Mouse (Mus musculus) limb, embryonic 11.5 days (tissue): ENCODE results near the gene Slc30a10. TPM values are rescaled to one million over a fixed set of nuclear protein-coding genes. Genes with fewer than 3 reads are reported as not detected.

Experiments
- ATAC-seq: fragments of 200-750 bp; cut with Nextera tagmentation; 2 replicates; pipeline ENCODE4 v1.8.0; 2017; ENCODE audit warnings: low read depth; ENCODE audit not compliant: insufficient number of reproducible peaks, low FRiP score, low TSS enrichment
- DNase-seq: peaks from one replicate; pipeline ENCODE4 v3.0.0-alpha.2; 2015; ENCODE audit warnings: low spot score
- H3K27ac ChIP-seq: fragments of 300-500 bp; sonication (generic); replicated peaks from 2 replicates; pipeline ENCODE4 v1.5.1; 2014; ENCODE audit warnings: low read depth, mild to moderate bottlenecking, low read length
- H3K27me3 ChIP-seq: fragments of 300-500 bp; sonication (generic); 2 replicates; pipeline ENCODE4 v1.6.1; 2014; ENCODE audit warnings: mild to moderate bottlenecking, low read length, mixed read lengths; ENCODE audit not compliant: control insufficient read depth, insufficient read depth
- H3K36me3 ChIP-seq: fragments of 300-500 bp; sonication (generic); 2 replicates; pipeline ENCODE4 v1.6.1; 2014; ENCODE audit warnings: mild to moderate bottlenecking, low read length, moderate library complexity, mixed read lengths; ENCODE audit not compliant: control insufficient read depth, insufficient read depth
- H3K4me1 ChIP-seq: fragments of 300-500 bp; sonication (generic); 2 replicates; pipeline ENCODE4 v1.6.1; 2014; ENCODE audit warnings: low read length, mixed read lengths; ENCODE audit not compliant: control insufficient read depth, insufficient read depth
- H3K4me2 ChIP-seq: fragments of 300-500 bp; sonication (generic); 2 replicates; pipeline ENCODE4 v1.6.1; 2014; ENCODE audit warnings: low read depth, mild to moderate bottlenecking, moderate library complexity; ENCODE audit not compliant: severe bottlenecking
- H3K4me3 ChIP-seq: fragments of 300-500 bp; sonication (generic); 2 replicates; pipeline ENCODE4 v1.5.1; 2014; ENCODE audit warnings: low read depth, low read length
- H3K9ac ChIP-seq: fragments of 300-500 bp; sonication (generic); 2 replicates; pipeline ENCODE4 v1.6.1; 2014; ENCODE audit warnings: mild to moderate bottlenecking, low read length
- H3K9me3 ChIP-seq: fragments of 300-500 bp; sonication (generic); 2 replicates; pipeline ENCODE4 v1.6.1; 2016; ENCODE audit warnings: low read length; ENCODE audit not compliant: control insufficient read depth
- WGBS: fragments of 180-500 bp; shearing (Covaris S2); extraction: QIAGEN DNeasy Blood & Tissue Kit; methylation state at CpG from one replicate; pipeline ENCODE4 v1.1.7; 2014; 5-methylcytosine and 5-hydroxymethylcytosine counted together
- polyA plus RNA-seq: library from polyadenylated mRNA; unstranded; fragments of >200 nt; fragmentation: Nextera tagmentation; extraction: Ambion mirVana; gene quantifications from 2 replicates; pipeline ENCODE4 v1.2.1, GENCODE M21; 2014

The Slc30a10 gene
- polyA plus RNA-seq, 1 experiment from 2014 or later: 0.75 TPM

DNA sequence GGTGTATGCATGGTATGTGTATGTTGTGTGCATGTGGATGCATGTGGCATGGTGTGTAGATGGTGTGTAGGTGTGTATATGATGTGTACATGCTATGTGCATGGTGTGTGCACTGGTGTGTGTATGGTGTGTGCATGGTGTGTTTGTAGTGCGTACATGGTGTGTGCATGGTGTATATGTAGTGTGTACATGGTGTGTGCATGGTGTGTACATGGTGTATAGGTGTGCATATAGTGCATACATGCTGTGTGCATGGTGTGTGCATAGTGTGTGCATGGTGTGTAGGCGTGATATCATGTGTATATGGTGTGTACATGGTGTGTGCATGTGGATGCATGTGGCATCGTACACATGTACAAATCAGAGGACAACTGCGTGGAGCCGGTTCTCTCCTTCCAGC lies 56.7 kb downstream of the Slc30a10 start:
- no peaks in the 10 kb centered on the region for H3K4me1 ChIP-seq
- H3K4me2 ChIP-seq: no peak overlapping the region
- ATAC-seq (no peak), DNase-seq (no peak)
- H3K9me3 ChIP-seq: no peaks in the 10 kb centered on the region
- no peaks in the 10 kb centered on the region for H3K27me3 ChIP-seq
- H3K36me3 ChIP-seq: no peaks in the 10 kb centered on the region
- no peak overlapping the region for H3K9ac ChIP-seq
- H3K4me3 ChIP-seq: no peak overlapping the region
- WGBS: 92% methylated on average over 5 of the region's 5 CpGs
- no peak overlapping the region for H3K27ac ChIP-seq

DNA sequence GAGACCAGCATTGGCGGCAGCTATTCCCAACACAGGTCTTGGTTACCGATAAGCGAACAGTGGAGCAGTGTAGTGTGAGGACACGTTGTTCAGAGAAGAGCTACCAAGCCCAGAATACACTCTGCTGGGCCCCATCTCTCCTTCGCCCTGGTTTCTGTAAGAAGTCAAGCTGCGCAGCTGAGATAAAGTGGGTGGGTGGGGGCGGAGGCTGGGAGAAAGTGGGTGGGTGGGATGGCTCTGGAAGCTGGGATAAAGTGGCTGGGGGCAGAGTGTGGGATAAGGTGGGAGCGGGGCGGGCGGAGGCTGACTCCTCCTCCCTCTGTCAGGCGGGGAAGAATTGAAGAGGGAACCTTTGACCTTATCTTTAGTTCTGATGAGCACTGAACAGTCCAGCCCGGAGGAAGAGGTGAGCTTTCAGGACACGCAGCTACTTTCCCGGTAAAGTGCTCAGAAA lies 60.9 kb downstream of the Slc30a10 start:
- Histone ChIP-seq H3K9ac (no peak overlapping the region), H3K4me2 (no peak overlapping the region), H3K27me3 (no peaks in the 10 kb centered on the region), H3K9me3 (no peaks in the 10 kb centered on the region), H3K4me1 (0 out of 2 replicates have a peak, but pooled peaks cover 2% of the 10 kb centered on the region), H3K36me3 (no peaks in the 10 kb centered on the region), H3K27ac (no peak overlapping the region), H3K4me3 (no peak overlapping the region)
- DNase-seq (no peak), ATAC-seq (peak; percentile 63; the same call in 1 of the 2 replicates)
- WGBS: 58% methylated on average over 14 of the region's 14 CpGs

DNA sequence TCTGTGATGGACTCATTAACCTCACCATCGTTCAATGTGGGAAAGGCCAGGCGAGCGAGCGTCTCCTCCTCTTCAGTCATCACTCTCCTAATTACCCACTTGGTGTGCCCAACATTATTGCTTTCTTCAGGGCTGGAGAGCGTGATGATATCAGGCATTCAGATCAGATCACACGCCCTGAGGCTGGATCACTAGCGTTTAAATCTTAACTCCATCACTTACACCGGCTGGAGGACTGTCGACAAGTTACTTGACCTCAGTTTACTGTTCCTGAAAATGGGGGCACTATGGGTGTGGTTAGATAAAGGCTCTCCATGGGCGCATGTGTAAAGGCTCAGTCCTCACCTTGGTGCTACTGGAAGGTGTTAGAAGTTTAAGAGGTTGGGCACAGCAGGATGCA lies 61.4 kb downstream of the Slc30a10 start:
- 42% methylated on average over 10 of the region's 10 CpGs for WGBS
- DNase-seq (no peak), ATAC-seq (no peak)
- Histone ChIP-seq H3K9me3 (no peaks in the 10 kb centered on the region), H3K4me1 (0 out of 2 replicates have a peak, but pooled peaks cover 2% of the 10 kb centered on the region), H3K9ac (no peak overlapping the region), H3K27me3 (no peaks in the 10 kb centered on the region), H3K4me2 (no peak overlapping the region), H3K36me3 (no peaks in the 10 kb centered on the region), H3K4me3 (no peak overlapping the region), H3K27ac (no peak overlapping the region)

DNA sequence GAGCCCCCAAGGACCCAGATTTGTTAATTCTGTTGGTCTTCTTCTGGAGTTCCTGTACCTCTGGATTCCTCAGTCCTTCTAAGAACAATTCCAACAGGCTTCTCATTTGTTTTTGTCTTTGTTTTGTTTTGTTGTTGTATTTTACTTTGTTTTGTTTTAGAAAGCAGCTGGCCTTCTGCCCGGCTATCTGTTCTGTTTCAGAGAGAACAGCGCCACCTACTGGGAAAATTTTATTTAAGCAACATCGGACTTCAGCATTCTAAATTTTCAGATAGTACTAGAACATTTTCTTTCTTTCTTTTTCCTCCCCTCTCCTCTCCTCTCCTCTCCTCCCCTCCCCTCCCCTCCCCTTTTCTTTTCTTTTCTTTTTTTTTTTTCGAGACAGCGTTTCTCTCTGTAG lies 62.9 kb downstream of the Slc30a10 start:
- no peaks in the 10 kb centered on the region for H3K9me3 ChIP-seq
- DNase-seq (peak; percentile 40), ATAC-seq (no peak)
- H3K4me3 ChIP-seq: no peak overlapping the region
- WGBS: 3% methylated on average over 3 of the region's 5 CpGs
- no peaks in the 10 kb centered on the region for H3K36me3 ChIP-seq
- no peak overlapping the region for H3K9ac ChIP-seq
- 0 out of 2 replicates have a peak, but pooled peaks cover 2% of the 10 kb centered on the region for H3K4me1 ChIP-seq
- no peak overlapping the region for H3K27ac ChIP-seq
- no peak overlapping the region for H3K4me2 ChIP-seq
- H3K27me3 ChIP-seq: no peaks in the 10 kb centered on the region

Other genes with a start within 250 kb of the Slc30a10 start
- gene Iars2, start 125.5 kb upstream of the Slc30a10 start, polyA plus RNA-seq: 28.0 and 29.2 TPM in 2 replicates
- gene Bpnt1, start 122.7 kb upstream of the Slc30a10 start, polyA plus RNA-seq: 18.6 and 23.7 TPM in 2 replicates
- 144 and 150 TPM in 2 replicates for gene Eprs, start 91.8 kb upstream of the Slc30a10 start, polyA plus RNA-seq